Mouse (Mus musculus) CH12.LX (cell line): ENCODE data around the gene Gne.

Experiments used
- CTCF ChIP-seq, 2 experiments: IDR thresholded peaks in 1 of 2; conservative IDR thresholded peaks in 1 of 2; 2 replicates each; pipeline ENCODE4 v1.5.1; 2011 to 2012; ENCODE audit warnings: low read depth in 2 of 2, low read length in 2 of 2, improper control_type of control experiment in 1 of 2, inconsistent platforms in 1 of 2, mild to moderate bottlenecking in 1 of 2, moderate library complexity in 1 of 2
- POLR2A ChIP-seq: IDR thresholded peaks from 2 replicates; pipeline ENCODE4 v1.6.1; 2011; ENCODE audit warnings: low read depth, mild to moderate bottlenecking, improper control_type of control experiment, low read length

GRCm38 (mm10) chr4:44016791-44017190 is 67.2 kb downstream of the Gne start:
- TF ChIP-seq CTCF (conservative IDR thresholded peaks at IDR 0.05 in 1 of 2, IDR thresholded peaks at IDR 0.05 in 1 of 2; ENCODE audit: low read depth in 2 of 2, low read length in 2 of 2) (no peak), POLR2A (no peak)
